Mouse (Mus musculus) testis, adult 2 months (tissue): ENCODE results near the gene Cmip. TPM values are rescaled to one million over a fixed set of nuclear protein-coding genes. Genes with fewer than 3 reads are reported as not detected.

Experiments used
- H3K27ac ChIP-seq: fragments of 200-500 bp; 2 replicates; pipeline ENCODE4 v1.5.1; 2012; ENCODE audit warnings: low read depth, low read length; ENCODE audit not compliant: control insufficient read depth, insufficient read depth
- H3K27me3 ChIP-seq: fragments of 200-500 bp; 2 replicates; pipeline ENCODE4 v1.6.1; 2012; ENCODE audit warnings: mild to moderate bottlenecking, low read length, moderate library complexity; ENCODE audit not compliant: control insufficient read depth, insufficient read depth
- H3K36me3 ChIP-seq: fragments of 200-500 bp; 2 replicates; pipeline ENCODE4 v1.6.1; 2012; ENCODE audit warnings: mild to moderate bottlenecking, low read length; ENCODE audit not compliant: control insufficient read depth, insufficient read depth
- H3K4me1 ChIP-seq: fragments of 200-500 bp; 2 replicates; pipeline ENCODE4 v1.6.1; 2012; ENCODE audit warnings: low read length; ENCODE audit not compliant: control insufficient read depth, insufficient read depth
- H3K4me3 ChIP-seq: fragments of 200-500 bp; 2 replicates; pipeline ENCODE4 v1.5.1; 2012; ENCODE audit warnings: low read depth, mild to moderate bottlenecking, low read length, moderate library complexity, mixed read lengths; ENCODE audit not compliant: control insufficient read depth
- CTCF ChIP-seq: fragments of 200-500 bp; IDR thresholded peaks from 2 replicates; pipeline ENCODE4 v1.5.1; 2012; ENCODE audit warnings: low read depth, mild to moderate bottlenecking, inconsistent platforms, low read length, moderate library complexity; ENCODE audit not compliant: control insufficient read depth, insufficient read depth, insufficient replicate concordance
- POLR2A ChIP-seq: fragments of 200-500 bp; IDR thresholded peaks from 2 replicates; pipeline ENCODE4 v1.6.1; 2012; ENCODE audit warnings: low read depth, mild to moderate bottlenecking, inconsistent platforms, low read length, moderate library complexity; ENCODE audit not compliant: control insufficient read depth
- polyA plus RNA-seq: library from polyadenylated mRNA; depleted of rRNA; stranded (reverse); fragments of >200 nt; gene quantifications from 2 replicates; pipeline ENCODE4 v1.2.3, GENCODE M21; 2012

Gene Cmip
- polyA plus RNA-seq, 1 experiment, result 10.5 TPM

DNA sequence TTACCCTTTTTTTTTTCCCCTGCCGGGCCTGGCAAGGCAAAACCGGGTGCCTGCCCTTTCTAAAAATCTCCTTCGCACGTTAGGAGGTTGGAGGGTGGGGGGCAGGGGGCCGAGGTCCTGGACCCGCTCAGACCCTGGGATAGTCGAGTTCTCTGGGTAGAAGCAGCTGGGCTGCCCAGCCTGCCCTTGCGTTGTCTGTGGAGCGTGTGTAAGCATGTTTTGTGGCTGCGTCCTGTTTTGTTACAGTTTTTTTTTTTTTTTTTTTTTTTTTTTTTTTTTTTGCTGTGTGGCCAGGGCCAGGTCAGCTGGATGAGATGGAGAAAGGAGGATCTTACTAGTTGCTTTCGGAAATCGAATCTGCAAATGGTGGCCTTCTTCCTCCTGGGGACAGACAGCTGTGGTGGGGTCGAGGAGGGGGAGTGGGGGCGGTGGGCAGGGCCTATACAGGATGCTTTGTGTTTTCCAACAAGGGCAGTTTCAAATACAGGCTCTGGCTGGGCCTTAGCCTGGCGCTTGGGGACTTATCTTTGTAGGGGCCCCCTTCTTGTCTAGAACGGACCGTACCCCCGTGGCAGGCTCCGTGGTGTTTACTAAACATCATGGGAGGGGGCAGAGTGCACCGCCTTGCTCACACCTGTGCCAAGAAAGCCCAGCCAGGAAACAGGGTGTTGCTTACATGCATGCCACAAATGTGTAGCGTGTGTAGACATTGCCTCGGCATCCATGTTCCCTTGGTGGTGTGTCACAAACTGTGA, 1.1 kb downstream of the Cmip start:
- Histone ChIP-seq H3K4me1 (peaks cover 14% of the 10 kb centered on the region), H3K36me3 (no peaks in the 10 kb centered on the region), H3K27me3 (no peaks in the 10 kb centered on the region), H3K27ac (no peak overlapping the region; the same call in 1 of the 2 replicates), H3K4me3 (peak overlapping the region; percentile 91)
- TF ChIP-seq POLR2A (no peak), CTCF (no peak)

GRCm38 (mm10) chr8:117258576-117259040, 1.7 kb downstream of the Cmip start:
- H3K36me3 ChIP-seq, result no peaks in the 10 kb centered on the region
- no peak overlapping the region for H3K4me3 ChIP-seq
- TF ChIP-seq POLR2A (no peak), CTCF (no peak)
- H3K27me3 ChIP-seq, result no peaks in the 10 kb centered on the region
- H3K27ac ChIP-seq, result no peak overlapping the region
- H3K4me1 ChIP-seq, result peaks cover 14% of the 10 kb centered on the region

GRCm38 (mm10) chr8:117259431-117260001, 2.7 kb downstream of the Cmip start:
- TF ChIP-seq POLR2A (no peak), CTCF (no peak)
- H3K4me1 ChIP-seq, result peaks cover 14% of the 10 kb centered on the region
- no peak overlapping the region for H3K27ac ChIP-seq
- H3K36me3 ChIP-seq, result no peaks in the 10 kb centered on the region
- no peaks in the 10 kb centered on the region for H3K27me3 ChIP-seq
- H3K4me3 ChIP-seq, result no peak overlapping the region

DNA sequence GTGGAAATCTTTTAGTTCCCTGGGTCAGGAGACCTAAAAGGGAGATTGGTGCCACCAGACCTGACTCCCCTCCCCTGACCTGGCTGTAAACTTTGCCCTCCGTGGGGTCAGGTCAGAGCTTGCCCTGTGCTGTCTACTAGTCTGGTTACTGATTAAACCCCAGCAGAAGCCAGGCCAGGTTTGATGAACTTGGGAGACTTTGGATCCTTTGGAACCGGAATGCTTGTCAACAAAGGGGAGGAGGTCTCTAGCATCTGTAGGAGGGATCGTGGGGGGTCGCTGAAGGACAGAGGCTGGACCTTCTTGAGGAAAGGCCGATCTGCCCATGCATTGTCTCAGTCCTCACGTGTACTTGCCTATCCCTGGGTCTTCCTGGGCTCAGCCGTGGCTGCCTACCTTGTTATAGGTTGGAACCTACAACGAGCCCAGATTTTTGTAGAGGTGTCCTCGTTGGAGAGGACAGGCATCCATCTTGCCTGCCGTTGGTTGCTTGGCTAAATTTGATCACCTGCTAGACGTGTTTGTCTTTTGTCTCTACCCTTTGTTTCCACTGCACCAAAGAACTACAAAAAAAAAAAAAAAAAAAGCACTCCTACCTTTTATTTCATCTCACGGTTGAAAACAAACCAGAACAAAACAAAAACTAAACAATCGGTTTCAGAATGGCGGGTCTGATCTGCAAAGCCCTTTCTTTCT, 3.5 kb downstream of the Cmip start:
- no peak for TF ChIP-seq POLR2A
- TF ChIP-seq CTCF, result no peak
- H3K27ac ChIP-seq, result no peak overlapping the region
- no peaks in the 10 kb centered on the region for H3K36me3 ChIP-seq
- H3K4me3 ChIP-seq, result no peak overlapping the region
- H3K4me1 ChIP-seq, result peaks cover 14% of the 10 kb centered on the region
- no peaks in the 10 kb centered on the region for H3K27me3 ChIP-seq

DNA sequence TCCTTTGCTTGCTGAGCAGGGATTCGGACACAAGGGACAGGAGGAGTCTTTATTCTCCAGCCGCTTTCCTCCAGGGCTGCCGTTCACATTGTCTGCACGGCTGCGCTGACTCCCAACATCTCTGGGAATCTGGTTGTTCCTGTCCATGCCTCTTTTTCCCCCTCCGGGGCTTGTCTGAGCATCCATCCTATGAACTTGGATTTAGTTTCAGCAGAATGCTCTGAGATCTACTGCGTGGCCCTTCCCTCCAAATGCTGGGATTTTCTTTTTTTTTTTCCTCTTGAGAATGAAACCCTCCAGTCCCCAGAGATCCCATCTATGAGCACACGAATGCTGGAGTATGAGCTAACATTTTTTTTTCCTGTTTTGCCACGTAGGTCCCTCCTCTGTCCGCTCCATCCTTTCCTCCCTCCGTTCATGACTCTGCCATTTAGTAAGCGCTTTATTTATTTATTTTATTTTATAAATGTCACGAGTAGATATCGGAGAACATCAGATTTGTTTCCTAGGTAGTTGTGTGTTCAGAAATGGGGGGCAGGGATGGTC, 4.1 kb downstream of the Cmip start:
- Histone ChIP-seq H3K36me3 (no peaks in the 10 kb centered on the region), H3K4me3 (no peak overlapping the region), H3K4me1 (peaks cover 13% of the 10 kb centered on the region), H3K27me3 (no peaks in the 10 kb centered on the region), H3K27ac (no peak overlapping the region)
- TF ChIP-seq POLR2A (no peak), CTCF (no peak)

- Histone ChIP-seq H3K36me3 (no peaks in the 10 kb centered on the region), H3K27me3 (no peaks in the 10 kb centered on the region), H3K4me3 (no peak overlapping the region), H3K4me1 (peaks cover 11% of the 10 kb centered on the region), H3K27ac (no peak overlapping the region)
- TF ChIP-seq CTCF, result no peak
- no peak for TF ChIP-seq POLR2A
Observed at GRCm38 (mm10) chr8:117261702-117262101, 4.8 kb downstream of the Cmip start.

DNA sequence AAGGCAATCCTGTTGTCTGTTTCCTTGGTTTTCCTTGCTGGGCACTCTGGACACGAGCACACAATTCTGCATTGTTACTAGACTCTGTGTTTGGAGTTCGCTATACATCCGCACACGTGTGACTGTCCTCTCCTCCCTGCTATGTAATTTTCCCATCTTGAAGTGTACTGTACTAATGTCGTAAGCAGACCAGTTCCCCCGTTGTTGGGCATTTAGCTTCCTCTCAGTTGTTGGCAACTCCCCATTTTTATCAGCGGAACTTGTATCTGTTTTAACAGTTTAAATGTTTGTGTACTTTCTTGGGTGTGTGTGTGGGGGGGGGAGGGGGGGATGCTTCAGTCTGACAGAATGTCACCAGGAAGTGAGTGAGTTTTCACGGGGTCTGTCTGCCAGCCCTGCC, 5.8 kb downstream of the Cmip start:
- no peak for TF ChIP-seq CTCF
- no peak for TF ChIP-seq POLR2A
- H3K27ac ChIP-seq, result no peak overlapping the region
- H3K4me1 ChIP-seq, result peaks cover 5% of the 10 kb centered on the region; the same call in 1 of the 2 replicates
- no peaks in the 10 kb centered on the region for H3K27me3 ChIP-seq
- no peaks in the 10 kb centered on the region for H3K36me3 ChIP-seq
- H3K4me3 ChIP-seq, result no peak overlapping the region
